Mouse (Mus musculus) fibroblast of lung, adult 2 months (primary cell): Measurements from ENCODE around the gene Gpr18.
"Not testable (repeated sequence)": the region's sequence is repeated elsewhere in the genome, so short reads cannot be mapped to it uniquely, and the experiment has no call there.

Source experiments
- DNase-seq: peaks from one replicate; pipeline ENCODE4 v3.0.0-alpha.2; 2011; ENCODE audit warnings: low read depth

Gpr18 gene

DNA sequence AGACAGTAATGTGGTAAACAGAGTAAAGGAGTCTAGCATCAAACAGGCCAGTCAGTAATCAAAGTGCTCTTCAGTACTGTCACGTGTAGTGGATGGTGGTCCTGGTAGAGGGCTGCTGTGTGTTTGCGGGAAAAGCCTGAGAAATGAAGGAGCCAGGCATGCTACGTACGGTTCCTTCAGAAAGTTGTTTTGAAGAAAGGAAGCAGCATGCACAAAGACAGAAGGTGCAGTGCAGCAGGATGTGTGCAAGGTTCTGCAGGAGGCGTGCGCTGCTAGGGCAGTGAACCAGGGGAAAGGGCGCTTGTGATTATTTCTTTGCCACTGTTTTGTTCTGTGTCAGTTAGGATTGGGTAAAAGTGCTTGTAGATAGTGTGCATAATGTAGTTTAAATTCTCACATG, 34.4 kb downstream of the Gpr18 start:
- DNase-seq: no peak

DNA sequence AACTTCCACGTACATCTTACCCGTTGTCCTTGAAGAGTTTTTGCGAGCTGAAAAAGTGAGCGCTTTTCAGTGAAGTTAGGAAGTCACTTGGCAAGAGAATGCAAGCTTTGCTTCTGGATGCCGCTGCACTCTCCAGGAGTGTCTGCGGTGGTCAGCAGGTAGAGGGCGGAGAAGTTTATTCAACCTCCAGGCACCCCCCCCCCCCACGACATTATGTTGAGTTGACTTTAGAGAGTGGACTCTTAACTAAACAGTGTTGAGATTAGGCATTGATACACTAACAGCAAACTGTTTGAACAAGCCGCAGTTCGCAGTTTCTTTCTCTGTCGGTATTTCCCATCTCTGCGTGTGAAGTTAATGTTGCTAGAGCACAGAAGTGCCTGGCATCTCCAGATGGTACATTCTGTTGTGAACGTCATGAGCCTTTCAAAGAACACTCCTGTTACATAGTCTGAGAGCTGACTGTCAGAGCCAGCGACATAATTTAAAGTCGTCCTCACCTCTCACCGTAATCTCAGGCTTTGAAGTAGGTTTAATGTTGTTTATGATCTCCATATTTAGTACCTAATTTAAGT, 36.2 kb downstream of the Gpr18 start:
- DNase-seq: no peak

DNA sequence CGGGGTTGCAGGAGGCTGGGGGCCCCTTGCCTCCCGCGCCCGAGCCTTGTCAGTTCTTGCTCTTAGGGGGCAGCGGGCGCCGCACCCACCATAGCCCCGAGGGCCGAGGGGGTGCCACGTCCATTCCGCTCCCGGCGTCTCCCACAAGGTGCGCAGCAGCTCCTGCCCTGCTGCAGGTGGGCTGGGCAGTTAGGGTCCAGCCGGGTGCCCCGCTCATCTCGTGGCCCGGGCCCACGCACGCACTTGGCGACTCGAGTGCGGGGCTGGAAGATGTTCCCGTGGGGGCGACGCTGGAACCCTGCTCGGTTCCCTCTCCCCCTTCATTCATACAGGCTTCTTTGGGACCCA, 36.7 kb downstream of the Gpr18 start:
- no peak for DNase-seq

DNA sequence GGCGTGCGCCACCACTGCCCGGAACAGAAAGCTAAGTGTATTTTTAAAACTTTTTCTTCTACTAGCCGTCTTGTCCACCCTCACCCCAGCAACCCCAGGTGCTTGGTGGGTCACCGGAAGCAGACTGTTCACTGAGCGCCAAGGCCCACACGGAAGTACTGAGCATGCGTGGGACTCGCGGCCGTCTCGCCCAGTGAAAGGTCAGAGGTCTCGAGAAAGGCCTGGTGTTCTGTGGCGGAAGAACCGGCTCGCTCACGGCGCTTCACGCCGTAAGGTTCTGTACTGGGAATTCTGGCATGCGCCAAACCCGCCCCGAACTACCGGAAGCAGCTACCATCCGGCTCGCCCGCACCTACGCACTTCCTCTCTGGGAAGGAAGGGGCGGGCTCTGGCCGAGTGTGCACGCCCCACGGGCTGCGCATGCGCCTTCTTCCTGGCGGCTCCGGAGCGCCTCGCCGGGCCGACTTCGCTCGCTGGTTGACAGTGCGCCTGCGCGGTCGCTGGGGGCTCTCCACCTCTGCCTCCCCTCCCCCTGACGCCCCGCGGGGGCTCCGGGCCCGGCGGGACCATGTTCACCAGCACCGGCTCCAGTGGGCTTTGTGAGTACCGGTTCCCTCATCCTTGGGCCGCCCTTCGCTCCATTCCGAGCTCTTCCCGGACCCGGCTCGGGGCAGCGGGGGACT, 37.3 kb downstream of the Gpr18 start, which contains the start of gene Ubac2:
Gene Ubac2 (plus strand): TSS at position 445 of the 683 bp plus-strand sequence.
- DNase-seq: peak; percentile 94

DNA sequence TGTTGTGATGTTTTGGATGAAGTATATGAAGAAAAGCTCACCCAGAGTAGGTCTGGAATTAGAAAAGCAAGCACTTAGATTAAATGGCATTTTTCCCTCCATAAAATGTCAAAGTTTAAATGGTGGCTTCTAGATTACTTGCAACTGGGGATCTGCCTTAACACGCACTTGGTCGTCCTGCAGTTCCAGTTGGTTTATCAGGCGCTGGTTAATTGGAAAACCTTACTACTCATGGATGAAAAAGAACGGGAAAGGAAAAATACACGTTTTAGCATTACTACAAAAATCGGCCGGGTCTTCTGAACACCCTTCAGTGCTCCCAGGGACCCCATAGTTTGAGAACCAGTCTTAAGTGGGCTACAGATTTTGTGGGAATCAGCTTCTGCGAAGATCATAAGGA, 37.9 kb downstream of the Gpr18 start:
- DNase-seq: no peak

DNA sequence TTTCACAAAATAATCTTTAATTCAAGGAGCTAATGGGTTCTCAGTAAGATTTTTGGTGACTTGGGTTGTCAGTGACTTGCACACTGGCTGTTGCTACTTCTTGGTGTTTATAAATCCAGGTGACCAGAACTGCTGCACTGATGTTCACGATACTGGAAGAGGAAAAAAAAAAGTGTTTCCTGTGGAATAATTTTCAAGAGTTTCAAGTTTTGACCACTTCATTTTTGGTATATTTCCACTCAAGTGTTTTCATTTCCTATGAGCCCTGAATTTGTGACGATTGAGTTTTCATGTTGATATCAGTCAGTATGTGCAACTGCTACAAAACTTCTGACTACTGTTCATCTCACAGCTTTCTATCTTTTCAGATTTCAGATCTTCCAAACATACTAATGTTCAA, 38.7 kb downstream of the Gpr18 start:
- no peak for DNase-seq

DNA sequence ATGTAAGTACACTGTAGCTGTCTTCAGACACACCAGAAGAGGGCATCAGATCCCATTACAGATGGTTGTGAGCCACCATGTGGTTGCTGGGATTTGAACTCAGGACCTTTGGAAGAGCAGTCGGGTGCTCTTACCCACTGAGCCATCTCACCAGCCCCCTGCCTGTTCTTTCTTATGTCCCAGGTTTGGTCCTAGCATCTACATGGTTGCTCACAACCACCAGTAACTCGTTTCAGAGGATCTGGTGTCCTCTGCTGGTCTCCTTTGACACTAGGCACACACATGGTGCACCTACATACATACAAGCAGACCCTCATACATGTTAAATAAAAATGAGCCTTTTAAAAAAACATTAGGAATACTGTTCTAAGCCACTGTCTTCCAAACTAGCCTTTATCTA, 39.4 kb downstream of the Gpr18 start:
- DNase-seq: not testable (repeated sequence)

DNA sequence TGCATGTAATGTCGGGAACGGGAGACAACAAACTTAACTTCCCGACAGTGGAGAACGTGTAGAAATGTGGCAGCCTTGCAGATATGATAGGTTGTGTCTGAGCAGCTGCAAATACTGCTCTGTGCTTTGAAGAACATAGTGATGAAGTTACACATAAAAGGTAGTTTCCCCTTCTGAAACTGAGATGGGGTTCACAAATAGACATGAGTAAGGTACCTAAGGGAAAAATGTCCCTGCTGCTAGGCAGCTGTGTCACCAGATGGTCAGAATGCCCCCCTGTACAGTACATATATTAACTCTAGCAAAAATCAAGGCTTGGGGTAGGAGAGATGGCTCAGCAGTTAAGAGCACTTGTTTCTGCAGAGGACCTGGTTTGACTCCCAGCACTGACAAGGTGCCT, 41.9 kb downstream of the Gpr18 start:
- DNase-seq: no peak

DNA sequence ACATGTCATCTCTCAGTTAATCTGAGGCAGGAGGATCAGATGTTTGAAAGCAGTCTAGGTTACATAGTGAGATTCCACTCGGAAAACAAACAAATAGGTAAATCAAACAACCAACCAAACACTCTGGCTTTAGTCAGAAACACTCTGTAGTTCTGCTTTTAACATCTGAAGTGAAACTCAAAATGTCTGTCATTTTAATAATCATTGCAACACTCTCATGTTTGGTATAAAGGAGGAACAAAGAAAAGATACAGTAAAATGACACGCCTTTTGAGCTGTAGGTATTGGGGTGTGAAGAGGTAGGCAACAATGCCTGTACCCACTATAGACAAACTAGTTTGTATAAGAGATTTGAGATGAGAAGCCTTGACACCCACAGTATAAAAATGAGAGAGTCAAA, 42.4 kb downstream of the Gpr18 start:
- no peak for DNase-seq

DNA sequence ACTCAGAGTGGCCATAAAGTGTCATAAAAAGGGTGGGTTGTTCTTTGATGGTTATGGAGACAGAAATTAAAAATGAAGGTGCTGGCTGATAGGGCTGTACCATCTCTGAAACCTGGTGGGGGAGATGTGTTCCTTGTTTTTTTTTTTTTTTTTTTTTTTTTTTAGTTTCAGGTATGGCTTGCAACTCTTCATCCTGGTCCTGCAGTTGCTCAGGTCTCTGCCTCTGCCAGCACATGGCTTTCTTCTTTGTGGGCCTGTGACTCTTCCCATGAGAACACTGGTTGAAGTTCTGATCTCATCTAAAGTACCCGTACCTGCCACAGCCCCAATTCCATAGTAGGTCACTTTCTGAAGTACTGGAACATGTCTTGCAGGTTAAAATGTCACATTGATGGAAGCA, 42.8 kb downstream of the Gpr18 start:
- no peak for DNase-seq

DNA sequence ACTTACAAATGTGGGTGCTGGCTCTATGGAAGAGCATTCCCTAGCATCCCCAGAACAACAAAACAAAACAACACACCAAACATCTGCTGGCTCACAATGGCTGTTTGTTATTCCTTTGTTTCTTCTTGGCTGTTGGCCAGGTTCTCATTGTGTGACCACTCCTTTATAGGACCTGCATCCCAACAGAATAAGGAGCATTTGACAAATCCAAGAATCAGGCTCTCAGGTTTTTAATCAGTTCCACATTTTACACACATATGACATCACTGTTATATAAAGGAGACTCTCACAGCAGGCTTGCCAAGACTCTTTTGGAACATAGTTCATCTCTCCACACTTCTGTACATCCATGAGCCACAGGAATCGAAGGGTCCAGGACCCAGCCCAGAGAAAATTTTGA, 46.5 kb downstream of the Gpr18 start:
- no peak for DNase-seq

DNA sequence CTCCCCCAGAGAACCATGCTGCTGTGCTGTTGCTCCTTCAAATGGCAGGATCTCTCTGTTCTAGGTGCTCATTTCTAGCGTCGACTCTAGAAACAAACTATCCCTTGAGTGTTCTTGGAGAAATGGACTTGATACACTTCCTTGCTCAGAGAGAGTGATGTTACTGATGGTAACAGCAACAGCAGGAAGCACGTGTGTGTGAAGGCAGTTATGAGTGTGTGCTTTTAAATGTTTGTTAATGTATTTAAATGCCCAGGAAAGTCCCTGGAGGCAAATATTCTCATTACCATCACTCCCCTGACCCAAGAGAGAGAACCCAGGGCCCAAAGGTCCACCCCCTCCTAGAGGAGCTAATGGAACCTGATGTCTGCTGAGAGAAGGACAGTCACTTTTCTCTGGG, 49.0 kb downstream of the Gpr18 start:
- no peak for DNase-seq

DNA sequence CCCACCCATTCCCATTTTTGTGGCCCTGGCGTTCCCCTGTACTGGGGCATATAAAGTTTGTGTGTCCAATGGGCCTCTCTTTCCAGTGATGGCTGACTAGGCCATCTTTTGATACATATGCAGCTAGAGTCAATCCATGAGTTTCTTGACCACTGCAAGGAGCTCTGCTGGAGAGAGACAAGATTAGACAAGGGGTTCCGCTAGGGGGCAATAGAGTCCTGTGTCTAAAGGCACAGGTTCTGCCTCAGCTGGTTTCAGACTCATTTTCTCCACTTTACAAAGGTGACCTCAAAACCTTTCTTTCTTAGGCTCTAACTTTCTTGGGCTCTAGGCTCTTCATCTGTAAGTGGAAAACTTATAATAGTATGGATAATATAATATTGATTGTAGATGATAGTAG, 50.4 kb downstream of the Gpr18 start:
- peak; percentile 43 for DNase-seq
